Mouse (Mus musculus) E14TG2a.4 (cell line): ENCODE data around the gene Myo3b.

Experiments used
- CTCF ChIP-seq: conservative IDR thresholded peaks from 2 replicates; pipeline ENCODE4 v1.5.1; 2014; ENCODE audit warnings: low read length
- NANOG ChIP-seq: IDR thresholded peaks from 2 replicates; pipeline ENCODE4 v1.6.1; 2014; ENCODE audit warnings: borderline replicate concordance, low read length, mixed read lengths
- POU5F1 ChIP-seq: IDR thresholded peaks from 2 replicates; pipeline ENCODE4 v1.6.1; 2014; ENCODE audit warnings: low read length, borderline replicate concordance

- no peak for TF ChIP-seq CTCF
- TF ChIP-seq POU5F1: no peak
- TF ChIP-seq NANOG: no peak
Observed at GRCm38 (mm10) chr2:70126330-70126729, 87.4 kb downstream of the Myo3b start.
